Mouse (Mus musculus) Patski (cell line): ENCODE results near the gene Agps. TPM values are rescaled to one million over a fixed set of nuclear protein-coding genes. Genes with fewer than 3 reads are reported as not detected.

Experiments
- ATAC-seq: fragments of 100-300 bp; one replicate; pipeline ENCODE4 v1.8.0; 2021
- CTCF ChIA-PET: fragments of 350-600 bp; sonication (Branson Sonifier 250); formaldehyde crosslinking; loops from one replicate; lab custom pipeline; 2022; ENCODE audit warnings: inconsistent platforms; lab: Charles Lee
- POLR2A ChIA-PET: fragments of 350-600 bp; sonication (Branson Sonifier 250); formaldehyde crosslinking; loops from one replicate; lab custom pipeline; 2022; ENCODE audit warnings: antibody characterized with exemption, inconsistent platforms; lab: Charles Lee
- DNase-seq: peaks from one replicate; pipeline ENCODE4 v3.0.0-alpha.2; 2011; ENCODE audit warnings: low read depth, low spot score
- H3K27me3 ChIP-seq: fragments of 371-371 bp; one replicate; pipeline ENCODE4 v1.5.1; 2021
- CTCF ChIP-seq: fragments of 100-300 bp; IDR thresholded peaks from one replicate; pipeline ENCODE4 v1.5.1; 2021
- in situ Hi-C: fragments of 300-500 bp; cut with MboI; formaldehyde crosslinking; loops from 3 replicates; pipeline ENCODE4 v1.11.1; 2018; ENCODE audit warnings: low pct_unique_long_range_greater_than_20kb, mixed read lengths
- polyA plus RNA-seq: library from polyadenylated mRNA; unstranded; gene quantifications from one replicate; pipeline ENCODE4 v1.2.3, GENCODE M21; 2021

Agps gene
- polyA plus RNA-seq, 1 experiment from 2014 or later: 37.0 TPM

DNA sequence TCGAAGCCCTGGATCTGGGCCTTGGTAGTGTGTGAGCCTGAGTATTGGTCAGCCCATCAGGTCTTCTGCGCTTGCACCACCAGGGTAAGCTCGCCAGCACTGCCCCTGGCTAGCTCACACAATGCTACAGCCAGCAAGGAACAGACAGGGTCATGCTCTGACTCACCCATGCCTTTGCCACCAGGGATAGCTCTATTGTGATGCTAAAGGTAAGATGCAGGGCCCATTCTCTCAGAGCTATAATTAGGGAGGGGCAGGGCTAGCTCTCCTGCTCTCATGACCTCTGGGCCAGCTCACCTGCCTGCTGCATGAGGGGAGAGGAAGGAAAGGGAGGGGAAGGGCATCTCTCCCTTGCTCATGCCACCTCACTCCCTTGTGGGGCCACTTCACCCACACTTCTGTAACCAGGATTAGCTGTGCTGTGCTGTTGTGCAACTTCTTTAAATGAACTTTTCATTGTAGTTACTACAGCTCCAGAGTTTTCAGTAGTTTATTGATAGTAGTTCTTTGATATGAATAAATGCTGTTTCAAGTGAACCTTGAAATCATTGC is 42.1 kb downstream of the Agps start:
- in situ Hi-C loops: no loop called here
- POLR2A ChIA-PET: no interaction called here
- no peak for TF ChIP-seq CTCF
- H3K27me3 ChIP-seq: no peaks in the 10 kb centered on the region
- CTCF ChIA-PET: interaction anchor here (1.0 to 1.2 kb wide), 3 partner anchors 10 to 87 kb away, joined by 3 read pairs; no protein-coding TSS in a partner anchor
- no peak for ATAC-seq
- DNase-seq: no peak

DNA sequence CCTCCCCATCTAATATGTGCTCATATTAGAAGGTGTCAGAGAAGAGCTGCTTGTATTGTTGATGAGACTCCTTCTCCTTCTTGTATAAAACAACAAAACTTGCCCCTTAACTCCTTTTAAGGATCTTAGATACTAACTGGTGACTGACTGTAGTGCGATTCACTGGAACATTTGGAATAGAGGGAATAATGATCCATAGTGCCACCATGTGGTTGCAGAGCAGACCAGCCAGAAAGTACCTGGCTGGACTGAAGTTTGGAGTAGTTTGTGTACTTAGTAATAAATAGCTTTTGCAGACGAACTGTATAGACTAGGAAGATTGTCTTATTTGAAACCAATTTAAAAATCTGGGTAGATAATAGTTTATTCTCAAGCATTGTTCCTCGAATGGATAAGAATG is 47.8 kb downstream of the Agps start:
- POLR2A ChIA-PET: no interaction called here
- TF ChIP-seq CTCF: peak; percentile 68
- DNase-seq: no peak
- ATAC-seq: peak; percentile 35
- in situ Hi-C loops: loop anchor here (5.0 kb wide), 1 partner anchor 92 kb away; no protein-coding TSS in a partner anchor
- CTCF ChIA-PET: interaction anchor here (1.5 to 2.2 kb wide), 4 partner anchors 19 to 276 kb away, joined by 4 to 9 read pairs (median 5); no protein-coding TSS in a partner anchor
- no peaks in the 10 kb centered on the region for H3K27me3 ChIP-seq

DNA sequence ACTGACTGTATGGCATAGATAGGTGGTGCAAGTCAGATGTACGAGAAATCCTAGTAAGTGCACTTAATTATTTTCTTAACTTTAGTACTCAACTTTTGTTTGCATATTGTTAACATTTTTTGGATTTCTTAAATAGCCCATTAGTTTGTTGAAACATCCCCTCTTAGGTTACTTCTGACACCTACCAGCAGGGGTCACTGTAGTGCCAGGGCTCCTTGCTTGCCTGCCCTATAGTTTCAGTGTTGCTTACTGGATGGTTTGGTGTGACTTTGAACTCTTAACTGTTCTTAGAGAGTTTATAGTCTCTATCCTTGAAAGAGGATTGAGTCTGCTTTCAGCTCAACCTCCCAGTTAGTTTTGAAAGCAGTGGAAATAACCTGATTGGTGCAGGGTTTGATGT is 51.6 kb downstream of the Agps start:
- in situ Hi-C loops: loop anchor here (5.0 kb wide), 1 partner anchor 96 kb away; no protein-coding TSS in a partner anchor
- peak; percentile 89 for TF ChIP-seq CTCF
- no peaks in the 10 kb centered on the region for H3K27me3 ChIP-seq
- ChIA-PET CTCF (interaction anchor here (0.8 to 1.5 kb wide), 5 partner anchors 9 to 189 kb away, joined by 3 to 5 read pairs (median 3); no protein-coding TSS in a partner anchor), POLR2A (no interaction called here)
- DNase-seq (peak; percentile 17), ATAC-seq (no peak)

DNA sequence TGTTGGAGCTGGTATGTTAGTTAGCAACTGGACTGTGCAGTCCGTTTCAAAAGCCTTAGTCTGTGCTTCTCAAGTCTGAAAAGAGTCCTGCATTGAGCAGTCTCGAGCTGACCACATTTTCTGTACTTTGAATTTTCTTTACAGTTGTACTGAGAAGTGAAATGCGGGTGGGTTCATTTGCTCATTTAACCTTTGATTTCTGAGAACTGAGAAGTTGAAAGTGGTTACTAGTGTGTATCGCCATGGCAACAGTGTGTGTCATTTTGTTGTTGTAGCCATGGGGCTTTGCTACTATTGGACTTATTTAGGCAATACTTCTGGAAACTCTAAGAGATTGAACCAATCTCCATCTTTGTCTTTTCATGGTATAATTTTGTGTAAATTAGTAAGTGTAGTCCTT is 60.0 kb downstream of the Agps start:
- no peaks in the 10 kb centered on the region for H3K27me3 ChIP-seq
- ChIA-PET CTCF (no interaction called here), POLR2A (no interaction called here)
- no peak for TF ChIP-seq CTCF
- no peak for DNase-seq
- ATAC-seq: no peak
- in situ Hi-C loops: no loop called here

DNA sequence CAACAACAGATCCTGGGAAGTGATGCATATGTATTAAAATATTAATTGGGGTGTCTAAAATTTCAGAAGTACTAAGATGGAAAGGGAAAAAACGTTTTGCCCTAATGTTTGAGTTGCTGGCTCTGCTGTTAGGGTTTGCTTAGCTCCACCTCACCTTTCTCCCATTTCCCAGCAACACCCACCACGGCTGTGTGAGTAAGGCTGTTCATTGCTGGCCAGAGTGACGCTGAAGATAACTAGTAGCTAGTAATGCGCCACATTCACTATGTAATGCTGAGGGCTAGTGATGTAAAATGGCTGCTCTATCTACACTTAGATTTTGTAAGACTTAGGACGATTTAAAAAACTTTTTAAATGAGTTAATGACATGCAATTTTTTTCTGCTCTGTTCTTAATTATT is 63.7 kb downstream of the Agps start:
- DNase-seq (no peak), ATAC-seq (no peak)
- CTCF ChIA-PET: interaction anchor here (1.5 kb wide), 2 partner anchors 9 to 138 kb away, joined by 3 to 5 read pairs; no protein-coding TSS in a partner anchor
- TF ChIP-seq CTCF: no peak
- H3K27me3 ChIP-seq: no peaks in the 10 kb centered on the region
- in situ Hi-C loops: no loop called here
- POLR2A ChIA-PET: no interaction called here

- TF ChIP-seq CTCF: no peak
- POLR2A ChIA-PET: interaction anchor here (0.7 kb wide), 1 partner anchor 1198 kb away, joined by 6 read pairs; no protein-coding TSS in a partner anchor
- DNase-seq (no peak), ATAC-seq (no peak)
- in situ Hi-C loops: no loop called here
- no peaks in the 10 kb centered on the region for H3K27me3 ChIP-seq
- CTCF ChIA-PET: no interaction called here
These were observed 68.3 kb downstream of the Agps start for GRCm38 (mm10) chr2:75900281-75900680.

GRCm38 (mm10) chr2:75901869-75902268 is 69.9 kb downstream of the Agps start:
- no peaks in the 10 kb centered on the region for H3K27me3 ChIP-seq
- ATAC-seq (no peak), DNase-seq (no peak)
- in situ Hi-C loops: no loop called here
- TF ChIP-seq CTCF: no peak
- ChIA-PET POLR2A (no interaction called here), CTCF (interaction anchor here (0.7 kb wide), 1 partner anchor 11 kb away, joined by 3 read pairs; no protein-coding TSS in a partner anchor)

DNA sequence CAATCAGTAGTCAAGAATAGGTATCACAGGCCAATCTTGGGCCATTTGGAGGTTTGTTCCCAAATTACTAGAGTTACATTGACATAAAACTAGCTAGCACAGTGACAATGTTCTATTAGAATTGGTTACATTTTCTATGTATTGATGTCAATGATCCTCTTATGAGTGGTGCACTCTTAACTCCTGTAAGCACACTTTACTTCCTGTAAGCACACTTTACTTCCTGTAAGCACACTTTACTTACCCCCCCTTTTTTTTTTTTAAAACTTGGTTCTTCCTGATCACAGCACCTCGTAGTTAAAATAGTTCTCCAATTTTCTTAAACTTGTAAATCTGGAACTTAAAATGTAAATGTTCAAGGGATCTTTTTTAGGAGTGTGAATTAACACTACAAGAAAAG is 75.2 kb downstream of the Agps start:
- DNase-seq: no peak
- ChIA-PET CTCF (no interaction called here), POLR2A (no interaction called here)
- no peak for ATAC-seq
- no peaks in the 10 kb centered on the region for H3K27me3 ChIP-seq
- in situ Hi-C loops: no loop called here
- no peak for TF ChIP-seq CTCF

DNA sequence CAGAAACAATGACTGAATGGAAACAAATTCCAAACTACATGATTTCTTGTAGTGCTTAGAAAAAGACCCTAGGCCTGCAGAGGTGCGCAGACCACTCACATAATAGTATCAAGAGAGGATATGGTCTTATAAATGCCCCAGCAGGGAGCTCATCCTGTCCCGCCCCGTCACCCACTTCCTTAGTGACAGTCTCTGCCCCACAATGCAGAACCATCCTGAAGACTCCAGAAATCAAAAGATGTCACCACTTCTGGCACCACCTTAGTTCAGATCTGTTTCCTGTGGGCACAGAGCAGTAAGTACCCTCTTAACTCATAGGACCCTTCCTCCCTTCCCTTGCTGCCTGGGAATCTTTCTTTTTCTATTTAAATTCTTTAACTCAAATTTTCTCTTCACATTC is 83.1 kb downstream of the Agps start:
- CTCF ChIA-PET: interaction anchor here (1.6 kb wide), 1 partner anchor 31 kb away, joined by 5 read pairs; no protein-coding TSS in a partner anchor
- ATAC-seq: no peak
- in situ Hi-C loops: no loop called here

GRCm38 (mm10) chr2:75923807-75924340 is 91.9 kb downstream of the Agps start:
- no peaks in the 10 kb centered on the region for H3K27me3 ChIP-seq
- in situ Hi-C loops: no loop called here
- ATAC-seq (no peak), DNase-seq (no peak)
- ChIA-PET CTCF (no interaction called here), POLR2A (no interaction called here)
- no peak for TF ChIP-seq CTCF

More for the DNA sequence above, 83.1 kb downstream of the Agps start:
- no peaks in the 10 kb centered on the region for H3K27me3 ChIP-seq
- POLR2A ChIA-PET: no interaction called here
- no peak for DNase-seq
- no peak for TF ChIP-seq CTCF

GRCm38 (mm10) chr2:75926061-75926460 is 94.1 kb downstream of the Agps start:
- no peak for TF ChIP-seq CTCF
- CTCF ChIA-PET: interaction anchor here (0.7 kb wide), 2 partner anchors 9 to 13 kb away, joined by 3 read pairs; no protein-coding TSS in a partner anchor
- POLR2A ChIA-PET: no interaction called here
- H3K27me3 ChIP-seq: no peaks in the 10 kb centered on the region
- ATAC-seq (no peak), DNase-seq (no peak)
- in situ Hi-C loops: no loop called here
